Mouse (Mus musculus) bone marrow, adult 2 months (tissue): ENCODE data around the gene Il1f10. TPM values are rescaled to one million over a fixed set of nuclear protein-coding genes. Genes with fewer than 3 reads are reported as not detected.
A peak's percentile ranks its signal among the peaks of the same experiment; 100 is the strongest.

Experiments used
- H3K27ac ChIP-seq: fragments of 200-500 bp; 2 replicates; pipeline ENCODE4 v1.5.1; 2012; ENCODE audit warnings: low read depth, mild to moderate bottlenecking, control low read depth, inconsistent platforms, low read length; ENCODE audit not compliant: control insufficient read depth, poor library complexity, insufficient read depth
- H3K4me1 ChIP-seq: fragments of 200-500 bp; 2 replicates; pipeline ENCODE4 v1.6.1; 2011; ENCODE audit warnings: low read length; ENCODE audit not compliant: control insufficient read depth, insufficient read depth
- H3K4me3 ChIP-seq: fragments of 200-500 bp; replicated peaks from 2 replicates; pipeline ENCODE3; 2011; ENCODE audit warnings: mild to moderate bottlenecking, low read depth, low read length, control low read depth; ENCODE audit not compliant: control insufficient read depth
- CTCF ChIP-seq: fragments of 200-500 bp; IDR thresholded peaks from 2 replicates; pipeline ENCODE4 v1.5.1; 2011; ENCODE audit warnings: low read length, control low read depth; ENCODE audit not compliant: control insufficient read depth, insufficient read depth
- POLR2A ChIP-seq: fragments of 200-500 bp; IDR thresholded peaks from 2 replicates; pipeline ENCODE4 v1.6.1; 2011; ENCODE audit warnings: low read depth, mild to moderate bottlenecking, control low read depth, low read length, borderline replicate concordance; ENCODE audit not compliant: control insufficient read depth
- WGBS: fragments of 180-500 bp; shearing (Covaris S2); methylation state at CpG from one replicate; pipeline ENCODE4 v1.1.7; 2018; 5-methylcytosine and 5-hydroxymethylcytosine counted together
- polyA plus RNA-seq: library from polyadenylated mRNA; stranded (reverse); fragments of >200 nt; gene quantifications from 2 replicates; pipeline ENCODE4 v1.2.4, GENCODE M21; 2011; ENCODE audit warnings: low replicate concordance; ENCODE audit not compliant: missing spikeins, insufficient read depth, insufficient read length

The Il1f10 gene
- polyA plus RNA-seq, 1 experiment: not detected

DNA sequence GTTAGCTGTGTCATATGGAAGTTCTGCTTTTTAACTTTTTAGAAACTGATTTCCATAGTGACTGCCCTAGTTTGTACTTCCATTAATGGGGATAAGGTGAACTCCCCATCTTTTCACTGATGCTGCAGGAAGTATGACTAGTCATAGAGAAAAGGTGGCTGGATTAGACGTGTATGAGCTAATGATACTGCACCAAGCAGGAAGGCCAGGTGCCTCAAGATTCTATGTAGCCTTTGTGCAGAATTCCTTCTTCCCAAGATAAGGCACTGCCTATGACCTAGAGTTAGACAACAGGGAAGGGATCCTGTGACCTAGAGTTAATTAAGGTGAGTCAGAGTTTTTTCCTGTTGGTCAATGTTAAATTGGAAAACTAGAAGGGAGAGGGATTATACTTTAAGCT is 25.9 kb downstream of the Il1f10 start:
- H3K27ac ChIP-seq: no peak overlapping the region
- no peak overlapping the region for H3K4me3 ChIP-seq
- no peaks in the 10 kb centered on the region; the same call in 1 of the 2 replicates for H3K4me1 ChIP-seq
- TF ChIP-seq CTCF (no peak), POLR2A (no peak)
- 57% methylated on average over 1 of the region's 1 CpGs for WGBS

DNA sequence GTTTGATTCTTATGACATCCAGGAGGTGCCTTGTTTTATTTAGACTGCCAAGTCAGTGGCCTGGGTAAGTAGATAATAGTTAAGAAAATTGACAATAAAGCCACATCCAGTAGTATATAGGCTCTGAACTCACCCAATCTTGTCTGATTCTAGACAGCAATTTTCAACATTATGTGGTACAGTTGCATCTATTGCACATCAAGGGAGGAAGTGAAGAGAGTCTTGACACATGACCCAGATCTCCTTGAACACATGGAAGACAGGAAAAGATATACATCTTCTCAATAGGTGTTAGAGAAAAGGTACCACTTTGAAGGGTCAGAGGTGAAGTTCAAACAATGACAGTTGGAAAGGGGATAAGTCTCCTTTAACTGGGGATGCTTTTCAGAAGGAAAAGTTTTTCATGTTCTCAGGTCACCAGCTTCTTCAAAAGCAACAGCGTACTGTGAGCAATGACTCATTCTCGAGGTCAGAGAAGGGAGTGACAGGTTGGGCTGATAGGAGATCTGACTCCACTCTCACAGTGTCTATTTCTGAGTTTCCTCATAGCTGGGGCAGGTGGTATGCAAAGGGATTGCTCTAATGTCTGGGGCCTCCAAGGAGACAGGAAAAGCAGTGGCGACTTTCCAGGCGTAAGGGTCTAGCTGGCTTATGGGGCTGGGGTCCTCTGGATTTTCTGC is 27.1 kb downstream of the Il1f10 start:
- H3K4me3 ChIP-seq: no peak overlapping the region
- 36% methylated on average over 4 of the region's 4 CpGs for WGBS
- peak overlapping the region; percentile 64 for H3K27ac ChIP-seq
- TF ChIP-seq POLR2A: no peak
- no peak for TF ChIP-seq CTCF
- H3K4me1 ChIP-seq: no peaks in the 10 kb centered on the region; the same call in 1 of the 2 replicates

DNA sequence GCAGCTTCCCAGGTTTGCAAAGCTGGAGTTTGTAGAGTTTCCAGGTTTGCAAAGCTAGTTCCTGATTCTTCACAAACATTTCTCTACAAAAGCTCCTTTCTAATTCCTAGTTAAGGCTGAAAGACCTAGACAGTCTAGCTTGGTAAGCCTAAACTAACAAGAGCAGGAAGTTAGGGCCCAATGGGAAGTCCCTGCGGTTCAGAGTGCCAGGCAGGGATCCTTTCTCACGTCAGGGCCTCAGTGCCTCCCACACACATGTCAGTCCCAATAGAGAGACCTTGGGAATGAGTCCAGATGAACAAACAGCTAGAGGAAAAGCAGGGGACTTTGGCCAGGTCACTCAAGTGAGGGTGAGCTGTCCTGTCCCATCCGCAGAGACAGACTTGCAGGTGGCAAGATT is 44.3 kb downstream of the Il1f10 start:
- TF ChIP-seq POLR2A (no peak), CTCF (no peak)

DNA sequence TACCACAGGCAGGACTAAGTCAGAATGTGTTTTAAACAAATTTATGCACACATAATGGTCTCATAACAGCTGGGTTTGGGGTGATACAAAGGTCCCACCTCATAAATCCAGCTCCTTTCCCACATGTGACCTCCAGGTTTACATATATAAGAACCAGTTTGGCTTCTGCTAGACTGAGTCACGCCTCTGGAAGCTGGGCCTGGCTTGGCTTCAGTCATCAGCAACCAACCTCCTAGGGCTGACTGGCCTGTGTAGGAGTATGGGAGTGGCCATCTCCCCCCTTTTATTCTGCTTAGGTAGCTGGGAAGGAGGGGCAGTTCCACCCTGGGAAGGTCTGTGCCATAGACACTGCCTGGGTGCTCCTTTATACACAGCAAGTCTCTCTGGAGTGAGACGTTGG is 45.5 kb downstream of the Il1f10 start, which contains the start of gene Il1rn:
Gene Il1rn, plus strand, starts transcription at position 309 of the 400 bp plus-strand sequence.
- 70% methylated on average over 2 of the region's 2 CpGs for WGBS
- Histone ChIP-seq H3K27ac (no peak within 1 kb of the TSS), H3K4me1 (no peaks in the 10 kb centered on the region), H3K4me3 (no peak within 1 kb of the TSS)
- TF ChIP-seq POLR2A: no peak
- no peak for TF ChIP-seq CTCF

More for the DNA sequence above, 44.3 kb downstream of the Il1f10 start:
- no peaks in the 10 kb centered on the region for H3K4me1 ChIP-seq
- 26% methylated on average over 3 of the region's 3 CpGs for WGBS
- H3K4me3 ChIP-seq: no peak overlapping the region
- no peak overlapping the region for H3K27ac ChIP-seq

DNA sequence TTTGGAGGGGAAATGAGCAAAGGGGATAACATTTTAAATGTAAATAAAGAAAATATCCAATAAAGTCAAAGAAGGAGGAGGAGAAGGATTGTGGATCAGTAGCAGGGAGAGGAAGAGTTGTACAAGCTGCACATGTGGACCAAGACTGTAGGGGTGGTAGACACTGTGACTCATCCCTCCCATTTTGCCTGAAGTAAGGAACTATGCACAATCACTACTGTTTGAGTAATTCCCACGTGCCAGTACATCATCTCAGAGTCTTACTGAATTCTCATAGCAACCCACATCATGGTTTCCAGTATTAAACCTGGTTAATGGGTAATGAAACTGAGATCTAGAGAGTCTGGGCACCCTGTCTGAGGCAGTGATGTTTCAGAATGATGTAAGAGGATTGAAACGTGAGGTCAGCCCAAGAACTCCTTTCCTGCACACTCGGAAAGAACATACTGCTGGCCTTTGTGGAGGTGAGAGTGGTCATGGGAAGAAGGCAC is 50.4 kb downstream of the Il1f10 start:
- 41% methylated on average over 3 of the region's 3 CpGs for WGBS
- Histone ChIP-seq H3K4me1 (no peaks in the 10 kb centered on the region; the same call in 1 of the 2 replicates), H3K27ac (no peak overlapping the region), H3K4me3 (no peak overlapping the region)
- TF ChIP-seq POLR2A: no peak
- TF ChIP-seq CTCF: no peak

Other genes with a start within 250 kb of the Il1f10 start
- gene Hnmt, start 241.8 kb upstream of the Il1f10 start, polyA plus RNA-seq: 2.4 and 3.3 TPM in 2 replicates
- gene Tbpl2, start 194.6 kb upstream of the Il1f10 start, polyA plus RNA-seq: not detected in 2 replicates
- gene Il1f8, start 138.0 kb upstream of the Il1f10 start, polyA plus RNA-seq: not detected in 2 replicates
- 3.7 and 18.1 TPM in 2 replicates for gene Il1f9, start 104.7 kb upstream of the Il1f10 start, polyA plus RNA-seq
- gene Il1f6, start 75.8 kb upstream of the Il1f10 start, polyA plus RNA-seq: not detected in 2 replicates
- gene Il1f5, start 14.2 kb upstream of the Il1f10 start, polyA plus RNA-seq: not detected in 2 replicates
- gene Il1rn, start 45.7 kb downstream of the Il1f10 start, polyA plus RNA-seq: 5.5 and 21.4 TPM in 2 replicates
- gene Psd4, start 76.4 kb downstream of the Il1f10 start, polyA plus RNA-seq: 20.3 and 32.2 TPM in 2 replicates
- 0.32 and 1.6 TPM in 2 replicates for gene Pax8, start 184.4 kb downstream of the Il1f10 start, polyA plus RNA-seq